Mouse (Mus musculus): ENCODE results near the gene Aurkb.

The Aurkb gene

GRCm38 (mm10) chr11:69078041-69078440, 32.6 kb downstream of the Aurkb start:
- Histone ChIP-seq H3K4me1 (replicated peaks; ENCODE audit: low read depth, low read length) (peaks cover 53% of the 10 kb centered on the region), H3K4me3 (replicated peaks; ENCODE audit: low read length) (no peak overlapping the region), H3K9me3 (ENCODE audit: low read length) (no peaks in the 10 kb centered on the region), H3K36me3 (ENCODE audit: insufficient read depth, low read length) (no peaks in the 10 kb centered on the region), H3K27me3 (ENCODE audit: insufficient read depth, low read length) (no peaks in the 10 kb centered on the region)
- no peak for TF ChIP-seq CTCF (conservative IDR thresholded peaks at IDR 0.05; ENCODE audit: low read length)
- TF ChIP-seq POU5F1 (IDR thresholded peaks at IDR 0.05; ENCODE audit: borderline replicate concordance, low read length), result no peak
- no peak for TF ChIP-seq NANOG (IDR thresholded peaks at IDR 0.05; ENCODE audit: borderline replicate concordance, low read length)

GRCm38 (mm10) chr11:69078805-69079438, 33.5 kb downstream of the Aurkb start:
- Histone ChIP-seq H3K4me3 (replicated peaks; ENCODE audit: low read length) (no peak overlapping the region), H3K9me3 (ENCODE audit: low read length) (no peaks in the 10 kb centered on the region), H3K4me1 (replicated peaks; ENCODE audit: low read depth, low read length) (peaks cover 48% of the 10 kb centered on the region), H3K36me3 (ENCODE audit: insufficient read depth, low read length) (no peaks in the 10 kb centered on the region), H3K27me3 (ENCODE audit: insufficient read depth, low read length) (no peaks in the 10 kb centered on the region)
- TF ChIP-seq POU5F1 (IDR thresholded peaks at IDR 0.05; ENCODE audit: borderline replicate concordance, low read length) (no peak), NANOG (IDR thresholded peaks at IDR 0.05; ENCODE audit: borderline replicate concordance, low read length) (no peak), CTCF (conservative IDR thresholded peaks at IDR 0.05; ENCODE audit: low read length) (no peak)

- Histone ChIP-seq H3K4me1 (replicated peaks; ENCODE audit: low read depth, low read length) (peaks cover 36% of the 10 kb centered on the region), H3K4me3 (replicated peaks; ENCODE audit: low read length) (no peak overlapping the region), H3K36me3 (ENCODE audit: insufficient read depth, low read length) (no peaks in the 10 kb centered on the region), H3K27me3 (ENCODE audit: insufficient read depth, low read length) (no peaks in the 10 kb centered on the region), H3K9me3 (ENCODE audit: low read length) (no peaks in the 10 kb centered on the region)
- TF ChIP-seq NANOG (IDR thresholded peaks at IDR 0.05; ENCODE audit: borderline replicate concordance, low read length) (no peak), POU5F1 (IDR thresholded peaks at IDR 0.05; ENCODE audit: borderline replicate concordance, low read length) (no peak), CTCF (conservative IDR thresholded peaks at IDR 0.05; ENCODE audit: low read length) (no peak)
Measured at GRCm38 (mm10) chr11:69080102-69080854, 34.8 kb downstream of the Aurkb start.

- peaks cover 38% of the 10 kb centered on the region for H3K4me1 ChIP-seq (replicated peaks; ENCODE audit: low read depth, low read length)
- no peak overlapping the region for H3K4me3 ChIP-seq (replicated peaks; ENCODE audit: low read length)
- no peaks in the 10 kb centered on the region for H3K27me3 ChIP-seq (ENCODE audit: insufficient read depth, low read length)
- H3K9me3 ChIP-seq (ENCODE audit: low read length), result no peaks in the 10 kb centered on the region
- no peaks in the 10 kb centered on the region for H3K36me3 ChIP-seq (ENCODE audit: insufficient read depth, low read length)
- TF ChIP-seq NANOG (IDR thresholded peaks at IDR 0.05; ENCODE audit: borderline replicate concordance, low read length) (no peak), CTCF (conservative IDR thresholded peaks at IDR 0.05; ENCODE audit: low read length) (no peak), POU5F1 (IDR thresholded peaks at IDR 0.05; ENCODE audit: borderline replicate concordance, low read length) (no peak)
Measured at GRCm38 (mm10) chr11:69080855-69081222, 35.4 kb downstream of the Aurkb start.

- no peaks in the 10 kb centered on the region for H3K9me3 ChIP-seq (ENCODE audit: low read length)
- TF ChIP-seq CTCF (conservative IDR thresholded peaks at IDR 0.05; ENCODE audit: low read length) (no peak), POU5F1 (IDR thresholded peaks at IDR 0.05; ENCODE audit: borderline replicate concordance, low read length) (no peak), NANOG (IDR thresholded peaks at IDR 0.05; ENCODE audit: borderline replicate concordance, low read length) (no peak)
Measured at GRCm38 (mm10) chr11:69081613-69082012, 36.2 kb downstream of the Aurkb start.

GRCm38 (mm10) chr11:69085608-69086007, 40.2 kb downstream of the Aurkb start:
- Histone ChIP-seq H3K4me1 (replicated peaks; ENCODE audit: low read depth, low read length) (peaks cover 46% of the 10 kb centered on the region), H3K36me3 (ENCODE audit: insufficient read depth, low read length) (peaks cover 14% of the 10 kb centered on the region), H3K4me3 (replicated peaks; ENCODE audit: low read length) (no peak overlapping the region), H3K9me3 (ENCODE audit: low read length) (no peaks in the 10 kb centered on the region), H3K27me3 (ENCODE audit: insufficient read depth, low read length) (no peaks in the 10 kb centered on the region)
- TF ChIP-seq CTCF (conservative IDR thresholded peaks at IDR 0.05; ENCODE audit: low read length) (no peak), POU5F1 (IDR thresholded peaks at IDR 0.05; ENCODE audit: borderline replicate concordance, low read length) (no peak)

More at GRCm38 (mm10) chr11:69081613-69082012, 36.2 kb downstream of the Aurkb start:
- Histone ChIP-seq H3K36me3 (ENCODE audit: insufficient read depth, low read length) (no peaks in the 10 kb centered on the region), H3K4me3 (replicated peaks; ENCODE audit: low read length) (no peak overlapping the region), H3K27me3 (ENCODE audit: insufficient read depth, low read length) (no peaks in the 10 kb centered on the region), H3K4me1 (replicated peaks; ENCODE audit: low read depth, low read length) (peaks cover 38% of the 10 kb centered on the region)

GRCm38 (mm10) chr11:69086390-69086789, 40.9 kb downstream of the Aurkb start:
- Histone ChIP-seq H3K9me3 (ENCODE audit: low read length) (no peaks in the 10 kb centered on the region), H3K4me3 (replicated peaks; ENCODE audit: low read length) (no peak overlapping the region), H3K27me3 (ENCODE audit: insufficient read depth, low read length) (no peaks in the 10 kb centered on the region), H3K36me3 (ENCODE audit: insufficient read depth, low read length) (peaks cover 22% of the 10 kb centered on the region), H3K4me1 (replicated peaks; ENCODE audit: low read depth, low read length) (peaks cover 52% of the 10 kb centered on the region)
- no peak for TF ChIP-seq NANOG (IDR thresholded peaks at IDR 0.05; ENCODE audit: borderline replicate concordance, low read length)
- no peak for TF ChIP-seq POU5F1 (IDR thresholded peaks at IDR 0.05; ENCODE audit: borderline replicate concordance, low read length)
- no peak for TF ChIP-seq CTCF (conservative IDR thresholded peaks at IDR 0.05; ENCODE audit: low read length)

- H3K4me1 ChIP-seq (replicated peaks; ENCODE audit: low read depth, low read length), result peaks cover 57% of the 10 kb centered on the region
- H3K9me3 ChIP-seq (ENCODE audit: low read length), result no peaks in the 10 kb centered on the region
Measured at GRCm38 (mm10) chr11:69087082-69087481, 41.6 kb downstream of the Aurkb start.

More at GRCm38 (mm10) chr11:69087082-69087481, 41.6 kb downstream of the Aurkb start:
- Histone ChIP-seq H3K4me3 (replicated peaks; ENCODE audit: low read length) (no peak overlapping the region), H3K27me3 (ENCODE audit: insufficient read depth, low read length) (no peaks in the 10 kb centered on the region), H3K36me3 (ENCODE audit: insufficient read depth, low read length) (peaks cover 29% of the 10 kb centered on the region)
- no peak for TF ChIP-seq POU5F1 (IDR thresholded peaks at IDR 0.05; ENCODE audit: borderline replicate concordance, low read length)
- no peak for TF ChIP-seq NANOG (IDR thresholded peaks at IDR 0.05; ENCODE audit: borderline replicate concordance, low read length)
- TF ChIP-seq CTCF (conservative IDR thresholded peaks at IDR 0.05; ENCODE audit: low read length), result no peak

Data from E14TG2a.4 (cell line).